Mouse (Mus musculus): ENCODE results near the gene Gm4214. TPM values are rescaled to one million over a fixed set of nuclear protein-coding genes. Genes with fewer than 3 reads are reported as not detected.

The Gm4214 gene
- polyA plus RNA-seq (2012; fragmentation: generic; extraction: Trizol) = not detected

GRCm38 (mm10) chr7:22984573-22984972 lies at the start of gene Gm4214:
Gm4214 (minus strand) TSS chr7:22984673.

DNA sequence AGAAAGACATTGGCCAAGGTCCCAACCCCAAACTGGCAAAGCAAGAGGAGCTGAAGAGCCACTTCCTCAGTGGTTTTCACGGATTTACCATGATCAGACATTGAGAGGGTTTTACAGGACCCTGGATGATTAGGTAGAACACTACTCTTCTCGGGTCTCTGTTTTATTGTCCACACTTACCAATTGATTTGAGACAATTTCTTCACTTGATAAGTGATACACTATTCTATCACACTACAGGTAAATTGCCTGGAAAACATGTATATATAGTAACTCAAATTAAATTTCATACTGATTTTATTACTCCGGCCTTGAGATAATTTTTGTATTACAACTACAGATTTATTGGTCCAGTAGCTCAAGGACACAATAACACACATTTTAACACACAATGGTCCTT lies 35.4 kb upstream of the Gm4214 start, which contains the start of gene Gm4216:
TSS of gene Gm4216 (minus strand) at position 101 of the 400 bp plus-strand sequence.

Other genes starting within 250 kb of the Gm4214 start
- not detected for gene Vmn1r157, start 223.0 kb downstream of the Gm4214 start, polyA plus RNA-seq (2012; fragmentation: generic; extraction: Trizol)
- gene Vmn1r158, start 193.9 kb downstream of the Gm4214 start, polyA plus RNA-seq (2012; fragmentation: generic; extraction: Trizol) = not detected
- not detected for gene Vmn1r159, start 141.1 kb downstream of the Gm4214 start, polyA plus RNA-seq (2012; fragmentation: generic; extraction: Trizol)
- not detected for gene Vmn1r160, start 113.4 kb downstream of the Gm4214 start, polyA plus RNA-seq (2012; fragmentation: generic; extraction: Trizol)
- gene Gm4216, start 35.2 kb upstream of the Gm4214 start, polyA plus RNA-seq (2012; fragmentation: generic; extraction: Trizol) = not detected
- not detected for gene Vmn1r163, start 70.9 kb upstream of the Gm4214 start, polyA plus RNA-seq (2012; fragmentation: generic; extraction: Trizol)
- gene Gm8720, start 82.8 kb upstream of the Gm4214 start, polyA plus RNA-seq (2012; fragmentation: generic; extraction: Trizol) = not detected
- not detected for gene Gm10662, start 159.8 kb upstream of the Gm4214 start, polyA plus RNA-seq (2012; fragmentation: generic; extraction: Trizol)
- not detected for gene Vmn1r165, start 232.7 kb upstream of the Gm4214 start, polyA plus RNA-seq (2012; fragmentation: generic; extraction: Trizol)

All from C3H10T1/2 (cell line).